Mouse (Mus musculus) spleen, postnatal 10 days (tissue): ENCODE measurements around the gene Kbtbd8.

ENCODE experiments used
- DNase-seq, 2 experiments: peaks; one replicate each; pipeline ENCODE4 v3.0.0; 2021 to 2022; ENCODE audit warnings: low spot score in 2 of 2

Gene Kbtbd8

DNA sequence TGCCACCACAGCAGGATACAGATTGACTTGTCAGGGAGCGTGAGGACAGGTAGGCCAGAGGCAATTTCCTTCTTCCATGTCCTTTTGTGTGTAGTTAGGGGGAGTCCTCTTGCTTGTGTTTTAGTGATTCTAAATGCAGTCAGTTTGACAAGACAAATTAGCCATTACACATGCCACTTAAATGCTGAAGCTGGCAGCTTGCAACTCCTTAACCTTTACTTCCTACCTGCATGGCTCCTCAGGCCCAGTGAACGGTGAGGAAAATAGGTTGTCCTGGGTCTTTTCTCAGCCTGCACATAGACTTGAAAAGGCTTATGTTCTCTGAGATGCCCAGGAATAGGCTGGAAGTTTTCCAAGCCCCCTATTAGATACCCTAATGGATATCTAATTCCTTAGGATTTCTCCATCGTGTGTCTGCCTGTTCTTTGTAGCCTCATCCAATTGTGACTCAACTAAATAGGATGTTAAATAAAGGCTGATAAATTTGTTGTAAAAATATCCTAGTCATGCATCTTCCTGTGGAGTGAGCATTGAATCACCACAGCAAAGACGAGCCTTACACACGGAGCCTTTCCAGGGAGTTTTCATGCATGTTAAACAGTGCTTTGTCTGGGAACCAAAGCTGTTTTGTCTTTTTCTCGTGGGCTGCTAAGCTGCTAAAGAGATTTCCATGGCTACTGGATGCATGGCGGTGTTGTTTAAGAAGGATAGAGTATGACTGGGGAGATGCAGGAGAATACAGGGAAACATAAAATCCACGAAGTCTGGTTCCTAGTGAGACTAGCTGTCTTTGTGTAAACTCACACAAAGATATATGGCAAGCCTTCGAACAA is 57.5 kb downstream of the Kbtbd8 start:
- DNase-seq, result no peak
